ENCODE assay signal across 12 mouse cellular contexts in genomic region chr13:4610902-4611301, GRCm38 (mm10). TPM values are rescaled to one million over a fixed set of nuclear protein-coding genes. Genes with fewer than 3 reads are reported as not detected.
A peak's percentile ranks its signal among the peaks of the same experiment; 100 is the strongest.
DNase-seq lines count a peak whose midpoint lies in the region; ATAC-seq and TF ChIP-seq lines count a peak whose summit lies in the region.
"Had no signal": no experiment of that assay in that cellular context is flagged by ENCODE, and none has a peak within 500 bp of the region (broad histone marks: within the 10 kb centered on the region; RNA-seq: fewer than 3 reads in every experiment).

No protein-coding gene starts in this region.

- no peaks in the 10 kb centered on the region for H3K9me3 ChIP-seq in forebrain, embryonic 14.5 days (replicated peaks; ENCODE audit: control insufficient read depth, low read length)
- H3K9me3 ChIP-seq in forebrain, embryonic 16.5 days (ENCODE audit: control insufficient read depth, low read length) = no peaks in the 10 kb centered on the region
- no peaks in the 10 kb centered on the region for H3K9me3 ChIP-seq in limb, embryonic 14.5 days (ENCODE audit: control insufficient read depth, low read length)
- no peaks in the 10 kb centered on the region for H3K9me3 ChIP-seq in limb, embryonic 10.5 days (replicated peaks)
- H3K9me3 ChIP-seq: forebrain, embryonic 15.5 days; limb, embryonic 12.5 days had no signal

- DNase-seq in forebrain, embryonic 14.5 days (ENCODE audit: low spot score) = peak; percentile 56
- peak; percentile 40 for DNase-seq in limb, embryonic 14.5 days (ENCODE audit: low spot score)
- DNase-seq in limb, embryonic 10.5 days (ENCODE audit: low spot score) = no peak
- DNase-seq in MN1 (ENCODE audit: low spot score) = peak; percentile 54
- DNase-seq in adrenal gland, postnatal 14 days = no peak
- no peak for DNase-seq in adrenal gland, adult 2 months
- DNase-seq: cerebellum, adult 11 months; heart, postnatal 4 days had no signal

- no peak overlapping the region for H3K9ac ChIP-seq in forebrain, embryonic 14.5 days (ENCODE audit: low read length)
- H3K9ac ChIP-seq in forebrain, embryonic 16.5 days (replicated peaks; ENCODE audit: low read depth, low read length) = no peak overlapping the region
- no peak overlapping the region for H3K9ac ChIP-seq in limb, embryonic 14.5 days (ENCODE audit: low read depth, low read length, severe bottlenecking)
- H3K9ac ChIP-seq: forebrain, embryonic 15.5 days; limb, embryonic 12.5 days had no signal

- no peaks in the 10 kb centered on the region for H3K36me3 ChIP-seq in forebrain, embryonic 14.5 days (ENCODE audit: control insufficient read depth, insufficient read depth, low read length)
- H3K36me3 ChIP-seq in forebrain, embryonic 16.5 days (ENCODE audit: control insufficient read depth, insufficient read depth) = no peaks in the 10 kb centered on the region
- no peaks in the 10 kb centered on the region for H3K36me3 ChIP-seq in limb, embryonic 14.5 days (ENCODE audit: control insufficient read depth, insufficient read depth, low read length)
- H3K36me3 ChIP-seq in limb, embryonic 10.5 days = no peaks in the 10 kb centered on the region
- H3K36me3 ChIP-seq: forebrain, embryonic 15.5 days; limb, embryonic 12.5 days had no signal

- H3K4me2 ChIP-seq in forebrain, embryonic 14.5 days (ENCODE audit: low read length) = no peak overlapping the region
- no peak overlapping the region for H3K4me2 ChIP-seq in forebrain, embryonic 16.5 days (ENCODE audit: low read length)
- no peak overlapping the region for H3K4me2 ChIP-seq in limb, embryonic 14.5 days (replicated peaks; ENCODE audit: low read depth, low read length, severe bottlenecking)
- H3K4me2 ChIP-seq: forebrain, embryonic 15.5 days; limb, embryonic 12.5 days had no signal

- no peak for TF ChIP-seq POLR2A in limb, embryonic 14.5 days (IDR thresholded peaks at IDR 0.05; ENCODE audit: borderline replicate concordance, extremely low read depth, insufficient read depth, insufficient read length)

- no peak overlapping the region for H3K27ac ChIP-seq in forebrain, embryonic 14.5 days (ENCODE audit: low read depth, low read length)
- no peak overlapping the region for H3K27ac ChIP-seq in forebrain, embryonic 16.5 days (ENCODE audit: low read length)
- H3K27ac ChIP-seq in limb, embryonic 14.5 days (replicated peaks; ENCODE audit: low read depth, low read length) = no peak overlapping the region
- no peak overlapping the region for H3K27ac ChIP-seq in limb, embryonic 10.5 days
- H3K27ac ChIP-seq: forebrain, embryonic 15.5 days; limb, embryonic 12.5 days had no signal

- ATAC-seq in forebrain, embryonic 14.5 days = no peak
- no peak for ATAC-seq in forebrain, embryonic 16.5 days
- ATAC-seq in limb, embryonic 14.5 days (ENCODE audit: low FRiP score, low read depth) = no peak
- 0 out of 2 replicates have a peak, but pooled peaks have one; percentile 24 for ATAC-seq in megakaryocyte progenitor cell, adult 5-6 weeks (replicated peaks; ENCODE audit: poor library complexity)
- ATAC-seq: forebrain, embryonic 15.5 days had no signal

- no peak overlapping the region for H3K4me3 ChIP-seq in forebrain, embryonic 14.5 days (ENCODE audit: low read depth, low read length)
- H3K4me3 ChIP-seq in forebrain, embryonic 16.5 days (replicated peaks; ENCODE audit: low read length) = no peak overlapping the region
- no peak overlapping the region for H3K4me3 ChIP-seq in limb, embryonic 14.5 days (replicated peaks; ENCODE audit: low read length)
- no peak overlapping the region for H3K4me3 ChIP-seq in limb, embryonic 10.5 days
- H3K4me3 ChIP-seq: forebrain, embryonic 15.5 days; limb, embryonic 12.5 days had no signal

- H3K4me1 ChIP-seq in forebrain, embryonic 14.5 days (ENCODE audit: control insufficient read depth, insufficient read depth, low read length) = no peaks in the 10 kb centered on the region
- 0 out of 2 replicates have a peak, but pooled peaks cover 2% of the 10 kb centered on the region for H3K4me1 ChIP-seq in forebrain, embryonic 16.5 days (replicated peaks; ENCODE audit: control insufficient read depth, insufficient read depth, low read length)
- H3K4me1 ChIP-seq in limb, embryonic 14.5 days (ENCODE audit: control insufficient read depth, insufficient read depth, low read length) = no peaks in the 10 kb centered on the region
- H3K4me1 ChIP-seq in limb, embryonic 10.5 days = no peaks in the 10 kb centered on the region
- H3K4me1 ChIP-seq: limb, embryonic 12.5 days had no signal

- no peaks in the 10 kb centered on the region for H3K27me3 ChIP-seq in forebrain, embryonic 14.5 days (replicated peaks; ENCODE audit: control insufficient read depth, insufficient read depth, low read length)
- no peaks in the 10 kb centered on the region for H3K27me3 ChIP-seq in forebrain, embryonic 16.5 days (replicated peaks; ENCODE audit: control insufficient read depth, insufficient read depth, low read length)
- H3K27me3 ChIP-seq in limb, embryonic 14.5 days (ENCODE audit: control insufficient read depth, insufficient read depth, low read length) = no peaks in the 10 kb centered on the region
- no peaks in the 10 kb centered on the region for H3K27me3 ChIP-seq in limb, embryonic 10.5 days (ENCODE audit: low read depth, poor library complexity, severe bottlenecking)
- H3K27me3 ChIP-seq: forebrain, embryonic 15.5 days; limb, embryonic 12.5 days had no signal

RNA-seq across cellular contexts. Expression of gene Akr1e1, which starts 1.9 kb away (rescaled TPM):
- polyA plus RNA-seq in forebrain, embryonic 14.5 days (2014; fragmentation: Nextera tagmentation; extraction: Ambion mirVana) = 49.7 and 53.2 TPM in 2 replicates
- polyA plus RNA-seq in forebrain, embryonic 16.5 days (2015; fragmentation: Nextera tagmentation; extraction: Ambion mirVana) = 45.3 and 48.0 TPM in 2 replicates
- polyA plus RNA-seq in limb, embryonic 14.5 days (2012; rRNA removed) = 16.0 and 33.3 TPM in 2 replicates
- polyA plus RNA-seq in limb, embryonic 14.5 days (2014; fragmentation: Nextera tagmentation; extraction: Ambion mirVana) = 32.3 and 34.3 TPM in 2 replicates
- 42.2 and 47.5 TPM in 2 replicates for polyA plus RNA-seq in limb, embryonic 10.5 days (2016; fragmentation: Nextera tagmentation; extraction: Ambion mirVana)
- total RNA-seq in megakaryocyte progenitor cell, adult 5-6 weeks (2015) = 23.1 and 34.2 TPM in 2 replicates
- 9.0 and 13.0 TPM in 2 replicates for total RNA-seq in megakaryocyte progenitor cell, adult 5-6 weeks (2017)
- total RNA-seq in adrenal gland, postnatal 14 days (2021) = 22.8 and 29.6 TPM in 2 replicates
- total RNA-seq in adrenal gland, adult 2 months (2021) = 10 to 100 TPM; 25.9 to 35.1 TPM
- 0.68 and 0.81 TPM in 2 replicates for polyA plus RNA-seq in adrenal gland, adult 2 months (2012; rRNA removed)

RNA-seq across cellular contexts. Expression of gene Akr1c21, which starts 37.0 kb away (rescaled TPM):
- polyA plus RNA-seq in forebrain, embryonic 14.5 days (2014; fragmentation: Nextera tagmentation; extraction: Ambion mirVana) = not detected in 2 replicates
- not detected in 2 replicates for polyA plus RNA-seq in forebrain, embryonic 16.5 days (2015; fragmentation: Nextera tagmentation; extraction: Ambion mirVana)
- polyA plus RNA-seq in limb, embryonic 14.5 days (2012; rRNA removed) = not detected in 2 replicates
- not detected in 2 replicates for polyA plus RNA-seq in limb, embryonic 14.5 days (2014; fragmentation: Nextera tagmentation; extraction: Ambion mirVana)
- polyA plus RNA-seq in limb, embryonic 10.5 days (2016; fragmentation: Nextera tagmentation; extraction: Ambion mirVana) = not detected in 2 replicates
- total RNA-seq in megakaryocyte progenitor cell, adult 5-6 weeks (2015) = not detected in 2 replicates
- total RNA-seq in megakaryocyte progenitor cell, adult 5-6 weeks (2017) = not detected in 2 replicates
- not detected in 2 replicates for total RNA-seq in adrenal gland, postnatal 14 days (2021)
- total RNA-seq in adrenal gland, adult 2 months (2021) = not detected
- polyA plus RNA-seq in adrenal gland, adult 2 months (2012; rRNA removed) = not detected in 2 replicates
- total RNA-seq: heart, postnatal 4 days had no signal
- polyA plus RNA-seq: forebrain, embryonic 15.5 days; limb, embryonic 12.5 days had no signal

Comparison
In these comparisons a context has a peak if more than half of its experiments do, and no peak if none do; other contexts are left out.
1. DNase-seq: peak in forebrain, embryonic 14.5 days (single experiment), limb, embryonic 14.5 days (single experiment) and MN1 (single experiment); none in limb, embryonic 10.5 days (single experiment), adrenal gland, postnatal 14 days (single experiment) and adrenal gland, adult 2 months (single experiment).